Mouse (Mus musculus) kidney, adult 11 months (tissue): ENCODE results near the gene Xrcc6.

Experiments
- DNase-seq: peaks from one replicate; pipeline ENCODE4 v3.0.0; 2022

Xrcc6 gene

DNA sequence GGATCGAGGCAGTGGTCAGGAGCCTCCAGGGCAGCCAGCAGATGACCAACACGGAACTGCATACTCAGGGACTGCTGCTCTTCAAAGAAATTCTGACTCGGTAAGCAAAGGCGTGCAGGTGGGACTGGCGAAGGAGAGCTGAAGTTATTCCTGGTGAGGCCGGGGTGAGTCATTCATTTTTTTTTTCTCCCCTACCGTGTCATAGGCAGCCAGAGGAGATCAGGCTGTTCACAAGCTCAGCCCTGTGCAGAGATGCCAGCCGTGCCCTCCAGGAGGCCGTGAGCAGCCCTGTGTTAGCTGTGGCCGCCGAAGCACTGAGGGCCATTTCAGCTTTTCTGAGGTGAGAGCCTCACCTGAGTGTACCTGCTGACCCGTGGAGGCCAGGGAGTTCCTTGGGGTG, 98.5 kb downstream of the Xrcc6 start:
- DNase-seq = no peak

DNA sequence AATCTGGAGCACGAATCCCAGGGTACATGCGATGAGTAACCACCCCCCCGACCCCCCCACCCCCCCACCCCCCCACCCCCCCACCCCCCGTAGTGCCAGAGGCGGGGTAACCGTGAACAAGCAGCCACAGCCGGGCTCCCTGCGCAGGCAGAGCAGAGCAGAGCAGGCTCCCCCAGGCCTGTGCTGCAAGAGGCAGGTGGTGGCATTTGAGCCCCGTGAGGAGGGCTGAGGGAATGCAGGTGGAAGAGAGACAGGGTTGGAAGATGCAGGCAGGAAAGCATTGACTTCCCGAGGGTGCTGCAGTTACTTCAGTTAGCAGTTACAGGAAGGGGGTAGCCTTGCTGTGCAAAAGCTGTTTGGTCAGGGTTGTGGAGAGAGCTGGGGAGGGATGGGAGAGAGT, 99.6 kb downstream of the Xrcc6 start:
- DNase-seq = no peak
